Mouse (Mus musculus): ENCODE measurements at regions not wholly inside any gene's neighbourhood (a gene's known extent, or its start where the extent isn't known, plus 50 kb on each side); places are given as distances from the start of the nearest gene placed in this dataset.

DNA sequence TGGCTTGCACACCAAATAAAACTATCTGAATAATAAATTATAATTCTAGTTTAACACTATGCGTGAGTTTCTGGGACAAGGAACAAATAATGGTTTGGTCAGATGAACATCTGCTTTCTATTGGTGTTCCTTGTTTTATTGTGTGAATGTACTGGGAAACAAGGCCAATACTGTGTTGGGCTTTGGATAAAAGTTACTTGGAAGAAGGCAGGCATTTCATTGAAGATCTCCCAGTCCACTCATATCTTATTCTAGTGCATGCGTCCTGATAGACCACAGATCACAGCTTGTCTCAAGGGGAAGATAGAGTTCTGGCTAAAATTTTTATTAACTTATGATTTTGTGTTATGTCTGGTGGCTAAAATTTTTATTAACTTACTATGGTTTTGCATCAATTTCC, 140.1 kb downstream of the Kitl start:
- no peak overlapping the region for H3K27ac ChIP-seq (ENCODE audit: control insufficient read depth, low read depth, low read length)
- H3K4me1 ChIP-seq (ENCODE audit: control insufficient read depth in 1 of 2, insufficient read depth in 2 of 2, low read length in 2 of 2), result no peaks in the 10 kb centered on the region
- DNase-seq (ENCODE audit: low read depth, low spot score), result no peak
- no peaks in the 10 kb centered on the region for H3K27me3 ChIP-seq (ENCODE audit: control insufficient read depth in 1 of 2, insufficient read depth in 2 of 2, low read length in 2 of 2)
- H3K9ac ChIP-seq (ENCODE audit: control insufficient read depth, low read depth, low read length, poor library complexity, severe bottlenecking), result no peak overlapping the region
- H3K36me3 ChIP-seq (ENCODE audit: control insufficient read depth in 1 of 2, insufficient read depth in 2 of 2, low read length in 2 of 2), result no peaks in the 10 kb centered on the region
- H3K79me2 ChIP-seq (ENCODE audit: control insufficient read depth, insufficient read depth, low read length, poor library complexity), result no peaks in the 10 kb centered on the region
- no peak overlapping the region for H3K4me3 ChIP-seq (ENCODE audit: control insufficient read depth in 1 of 2, insufficient read depth in 1 of 2, low read depth in 2 of 2, low read length in 2 of 2)
- no peaks in the 10 kb centered on the region for H3K9me3 ChIP-seq (replicated peaks; ENCODE audit: insufficient read depth, low read length)
- TF ChIP-seq TAL1 (IDR thresholded peaks at IDR 0.05; ENCODE audit: low read length) (no peak), MAFK (IDR thresholded peaks at IDR 0.05; ENCODE audit: borderline replicate concordance, low read depth, low read length) (no peak), CHD2 (IDR thresholded peaks at IDR 0.05; ENCODE audit: low read length) (no peak), TCF12 (IDR thresholded peaks at IDR 0.05; ENCODE audit: low read depth, low read length) (no peak), RCOR1 (IDR thresholded peaks at IDR 0.05; ENCODE audit: low read depth, low read length) (no peak), POLR2AphosphoS5 (IDR thresholded peaks at IDR 0.05; ENCODE audit: borderline replicate concordance, low read depth, low read length) (no peak), UBTF (IDR thresholded peaks at IDR 0.05; ENCODE audit: borderline replicate concordance, insufficient read depth, low read depth, low read length) (no peak), NRF1 (IDR thresholded peaks at IDR 0.05; ENCODE audit: insufficient read depth, low read depth, low read length, poor library complexity, severe bottlenecking) (no peak), MXI1 (IDR thresholded peaks at IDR 0.05; ENCODE audit: low read depth, low read length) (no peak), USF2 (IDR thresholded peaks at IDR 0.05; ENCODE audit: borderline replicate concordance in 1 of 2, insufficient read depth in 1 of 2, low read depth in 1 of 2, low read length in 2 of 2) (no peak), NELFE (IDR thresholded peaks at IDR 0.05; ENCODE audit: low read depth, low read length) (no peak), MAX (IDR thresholded peaks at IDR 0.05; ENCODE audit: low read length) (no peak), EP300 (IDR thresholded peaks at IDR 0.05; ENCODE audit: low read depth in 1 of 2, low read length in 2 of 2) (no peak), ZKSCAN1 (IDR thresholded peaks at IDR 0.05; ENCODE audit: low read depth, low read length) (no peak), KAT2A (conservative IDR thresholded peaks at IDR 0.05; ENCODE audit: low read depth, low read length) (no peak), SMC3 (IDR thresholded peaks at IDR 0.05; ENCODE audit: low read depth, low read length) (no peak), GATA1 (IDR thresholded peaks at IDR 0.05; ENCODE audit: low read depth, low read length) (no peak)

DNA sequence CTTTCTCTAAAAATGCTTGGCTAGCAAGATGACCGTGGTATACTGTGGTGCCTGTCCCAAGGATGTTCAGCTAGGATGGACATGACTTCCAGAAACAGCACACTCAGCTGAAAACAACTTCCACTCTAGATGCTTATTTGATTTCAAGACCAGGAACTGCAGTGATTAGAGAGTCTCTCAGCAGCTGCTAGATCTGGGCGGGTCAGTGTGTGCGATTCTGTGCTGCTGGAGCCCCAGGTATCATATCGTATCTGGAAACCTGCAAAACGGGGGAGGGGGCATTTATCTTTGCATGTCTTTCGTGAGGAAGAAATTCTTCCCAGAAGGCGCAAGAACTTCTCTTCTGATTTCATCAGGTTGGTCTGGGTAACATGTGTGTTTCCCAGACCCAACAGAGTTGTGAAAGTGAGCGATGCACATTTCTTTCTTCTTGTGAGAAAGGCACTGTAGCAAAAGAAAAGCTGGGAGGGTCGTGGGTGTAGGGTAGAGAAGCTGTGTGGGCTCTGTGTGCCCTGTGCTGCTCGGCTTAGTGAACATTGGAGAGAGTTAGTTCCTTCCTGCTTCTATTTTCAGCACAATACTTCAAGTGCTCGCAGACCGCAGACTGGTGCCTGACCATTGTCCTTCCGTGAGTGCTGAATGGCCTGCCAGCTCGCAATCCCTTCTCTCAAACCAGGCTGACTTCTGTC, 144.6 kb downstream of the Kitl start:
- Histone ChIP-seq H3K36me3 (ENCODE audit: control insufficient read depth in 1 of 2, insufficient read depth in 2 of 2, low read length in 2 of 2) (no peaks in the 10 kb centered on the region), H3K9me3 (replicated peaks; ENCODE audit: insufficient read depth, low read length) (no peaks in the 10 kb centered on the region), H3K27ac (ENCODE audit: control insufficient read depth, low read depth, low read length) (no peak overlapping the region)

More for the DNA sequence above, 144.6 kb downstream of the Kitl start:
- no peak for TF ChIP-seq NRF1 (IDR thresholded peaks at IDR 0.05; ENCODE audit: insufficient read depth, low read depth, low read length, poor library complexity, severe bottlenecking)
- no peak overlapping the region for H3K9ac ChIP-seq (ENCODE audit: control insufficient read depth, low read depth, low read length, poor library complexity, severe bottlenecking)
- no peaks in the 10 kb centered on the region for H3K27me3 ChIP-seq (ENCODE audit: control insufficient read depth in 1 of 2, insufficient read depth in 2 of 2, low read length in 2 of 2)
- H3K4me3 ChIP-seq (ENCODE audit: control insufficient read depth in 1 of 2, insufficient read depth in 1 of 2, low read depth in 2 of 2, low read length in 2 of 2), result no peak overlapping the region
- DNase-seq (ENCODE audit: low read depth, low spot score), result no peak
- H3K4me1 ChIP-seq (ENCODE audit: control insufficient read depth in 1 of 2, insufficient read depth in 2 of 2, low read length in 2 of 2), result no peaks in the 10 kb centered on the region
- H3K79me2 ChIP-seq (ENCODE audit: control insufficient read depth, insufficient read depth, low read length, poor library complexity), result no peaks in the 10 kb centered on the region

All from MEL (cell line).